Mouse (Mus musculus) G1E (cell line): Measurements from ENCODE around the gene Xcl1.

Experiments
- CTCF ChIP-seq: IDR thresholded peaks from 2 replicates; pipeline ENCODE4 v1.5.1; 2012; ENCODE audit warnings: low read depth, low read length, inconsistent platforms, mixed read lengths
- GATA1 ChIP-seq: IDR thresholded peaks from 2 replicates; pipeline ENCODE4 v1.6.1; 2012; ENCODE audit warnings: borderline replicate concordance, low read length, inconsistent platforms, mixed read lengths
- GATA2 ChIP-seq: IDR thresholded peaks from 2 replicates; pipeline ENCODE4 v1.6.1; 2012; ENCODE audit warnings: low read depth, low read length, inconsistent platforms, borderline replicate concordance
- POLR2AphosphoS5 ChIP-seq: IDR thresholded peaks from 2 replicates; pipeline ENCODE4 v1.6.1; 2012; ENCODE audit warnings: low read depth, low read length, inconsistent platforms; ENCODE audit not compliant: insufficient replicate concordance
- TAL1 ChIP-seq: conservative IDR thresholded peaks from 2 replicates; pipeline ENCODE4 v1.6.1; 2012; ENCODE audit warnings: low read depth, low read length, inconsistent platforms, mixed read lengths

GRCm38 (mm10) chr1:164936060-164936459, 733 bp upstream of the Xcl1 start:
- TF ChIP-seq CTCF (no peak), POLR2AphosphoS5 (no peak), TAL1 (no peak), GATA1 (no peak), GATA2 (no peak)
